Mouse (Mus musculus) lung, postnatal 14 days (tissue): ENCODE results near the gene Gm9970.
"Not testable (repeated sequence)": the region's sequence is repeated elsewhere in the genome, so short reads cannot be mapped to it uniquely, and the experiment has no call there.

ENCODE experiments used
- DNase-seq: peaks from one replicate; pipeline ENCODE4 v3.0.0; 2021

Gm9970 gene

DNA sequence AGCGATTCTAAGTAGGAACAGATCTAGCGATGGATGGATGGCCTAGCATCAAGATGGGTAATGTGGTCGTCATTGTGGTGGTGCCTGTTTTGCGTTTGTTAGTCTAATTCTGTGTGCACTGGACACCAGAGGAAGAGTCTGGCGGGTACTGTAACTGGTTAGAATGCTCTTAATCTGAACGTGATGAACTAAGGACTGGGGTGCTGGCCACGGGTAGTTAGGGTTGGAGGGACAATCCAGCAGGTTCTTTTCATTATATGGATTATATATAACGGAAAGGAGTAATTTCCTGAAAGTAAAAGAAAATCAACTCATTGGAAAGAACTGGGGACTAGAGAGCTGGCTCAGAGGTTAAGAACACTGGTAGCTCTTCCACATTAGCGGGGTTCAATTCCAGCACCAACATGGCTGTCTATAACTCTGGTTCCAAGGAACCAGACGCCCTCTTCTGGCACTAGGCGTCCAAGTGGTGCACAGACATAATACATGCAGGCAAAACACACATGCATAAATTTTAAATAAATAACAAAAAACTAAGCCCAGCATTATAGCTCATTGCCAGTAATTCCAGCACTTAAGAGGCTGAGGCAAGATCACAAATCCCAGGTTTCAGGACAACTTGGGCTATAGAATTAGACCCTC lies 19.6 kb downstream of the Gm9970 start:
- DNase-seq, result no peak

DNA sequence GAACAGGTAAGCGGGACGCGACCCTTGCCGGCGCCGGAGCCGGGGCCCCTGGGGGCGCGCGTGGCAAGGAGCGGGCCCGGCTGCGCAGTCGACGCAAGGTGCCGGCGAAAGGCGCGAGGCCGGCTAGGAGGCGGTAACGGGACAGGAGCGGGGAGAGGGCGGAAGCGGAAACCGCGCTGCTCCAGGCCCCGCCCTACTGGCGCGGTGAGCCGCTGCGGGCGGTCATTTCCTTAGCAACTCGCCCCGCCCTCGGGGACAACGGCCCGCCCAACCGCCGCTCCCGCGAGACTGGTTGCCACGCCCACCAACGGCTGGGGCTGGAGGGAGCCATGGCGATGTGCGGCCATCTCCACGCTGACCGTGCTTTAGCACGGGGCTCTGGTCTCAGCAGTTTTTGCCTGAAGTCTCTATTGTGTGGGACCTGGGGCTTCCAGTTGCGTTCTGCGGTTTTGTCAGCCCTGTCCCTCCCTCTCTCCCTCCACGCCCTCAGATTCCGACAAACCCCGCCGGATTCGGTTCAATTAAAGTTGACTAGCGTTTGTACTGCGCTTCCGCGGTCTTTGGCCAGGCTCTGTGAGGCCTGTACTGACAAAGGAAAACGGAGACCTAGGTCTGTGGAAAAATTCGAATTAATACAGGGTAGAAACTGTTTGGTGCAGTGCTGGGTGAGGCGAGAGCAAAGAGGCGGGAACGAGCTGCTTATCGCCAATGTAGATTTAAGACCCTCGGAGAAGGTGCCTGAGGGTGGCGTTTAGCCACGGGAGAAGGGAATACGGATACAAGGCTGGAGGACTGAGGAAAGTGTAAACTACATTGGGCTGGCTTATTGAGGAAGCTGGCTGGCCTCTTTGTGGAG lies 20.4 kb downstream of the Gm9970 start, which contains the start of gene Ppm1g:
Gene Ppm1g (minus strand): TSS at position 240 of the 856 bp plus-strand sequence.
- DNase-seq, result peak; percentile 99

DNA sequence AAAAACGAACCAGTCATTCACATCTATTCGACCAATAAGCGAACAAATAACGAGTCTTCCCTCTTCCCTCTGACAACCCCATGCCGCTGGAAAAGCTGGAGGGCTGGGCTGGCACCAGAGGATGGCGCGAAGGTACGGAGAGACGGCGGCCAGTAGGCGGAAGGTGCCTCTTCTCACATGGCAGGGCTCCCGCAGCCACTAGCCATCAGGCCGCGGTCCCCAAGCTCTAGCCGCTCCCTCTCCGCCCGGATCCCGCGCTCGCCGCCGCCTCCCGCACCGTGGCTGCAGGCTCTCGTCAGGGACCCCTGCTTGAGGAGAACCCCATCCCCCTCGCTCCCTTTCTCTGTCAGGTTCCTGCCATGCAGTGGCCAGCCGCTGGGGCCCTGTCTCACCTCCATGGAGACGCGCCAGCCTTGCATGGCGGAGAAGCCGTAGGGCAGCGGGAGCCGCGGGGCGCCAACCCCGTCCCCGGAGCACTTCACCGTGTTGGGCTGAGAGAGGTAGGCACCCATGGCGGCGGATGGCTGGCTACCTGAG lies 21.1 kb downstream of the Gm9970 start:
- peak; percentile 33 for DNase-seq

DNA sequence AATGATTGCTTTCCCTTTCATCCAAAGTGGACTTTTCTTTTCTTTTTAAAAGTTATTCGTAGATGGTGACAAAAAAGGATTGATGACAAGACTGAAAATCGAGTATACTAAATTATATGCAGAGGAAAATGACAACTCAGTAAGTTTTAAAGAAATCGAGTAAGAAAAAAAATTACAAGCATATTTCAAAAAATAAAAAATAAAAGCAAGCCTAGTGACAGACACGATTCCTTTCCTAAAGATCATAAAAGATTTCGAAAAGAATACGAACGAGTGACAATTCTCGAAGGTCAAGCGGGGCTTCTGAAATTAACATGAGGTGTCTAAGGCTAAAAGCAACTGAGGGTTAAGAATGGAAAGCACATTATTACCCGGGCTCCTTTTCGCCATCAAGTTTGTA lies 21.6 kb downstream of the Gm9970 start:
- no peak for DNase-seq

DNA sequence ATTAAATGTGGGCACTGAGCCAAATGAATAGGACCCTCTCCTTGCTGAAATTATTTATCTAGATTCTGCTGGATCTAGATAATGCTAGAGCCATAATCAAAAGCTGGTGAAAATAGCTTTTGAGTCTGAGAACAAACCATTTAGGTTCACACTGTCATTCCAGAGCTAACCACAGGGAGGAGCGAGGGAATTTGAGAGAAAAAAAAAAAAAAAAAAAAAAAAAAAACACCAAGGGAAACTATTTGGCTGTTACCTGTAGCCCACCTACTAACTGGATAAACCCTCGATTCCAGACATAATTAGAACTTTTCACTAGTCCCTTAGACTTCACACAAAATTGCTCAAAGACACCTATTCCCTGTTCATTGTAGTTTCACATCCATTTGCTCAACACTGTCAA lies 22.0 kb downstream of the Gm9970 start:
- no peak for DNase-seq

DNA sequence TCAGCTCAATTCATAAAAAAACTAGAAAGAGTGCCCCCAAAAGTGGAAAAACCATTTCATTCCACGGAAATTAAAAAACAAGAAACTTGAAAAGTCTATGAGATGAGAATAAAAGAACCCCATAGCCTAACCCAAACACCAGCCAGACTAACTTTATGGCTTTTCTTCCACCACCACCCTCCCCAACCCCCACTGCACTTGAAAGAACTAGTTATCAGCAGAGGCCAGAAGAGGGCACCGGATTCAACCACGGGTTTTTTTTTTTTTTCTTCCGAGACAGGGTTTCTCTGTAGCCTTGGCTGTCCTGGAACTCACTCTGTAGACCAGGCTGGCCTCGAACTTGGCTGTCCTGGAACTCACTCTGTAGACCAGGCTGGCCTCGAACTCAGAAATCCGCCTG lies 22.7 kb downstream of the Gm9970 start:
- DNase-seq, result no peak

DNA sequence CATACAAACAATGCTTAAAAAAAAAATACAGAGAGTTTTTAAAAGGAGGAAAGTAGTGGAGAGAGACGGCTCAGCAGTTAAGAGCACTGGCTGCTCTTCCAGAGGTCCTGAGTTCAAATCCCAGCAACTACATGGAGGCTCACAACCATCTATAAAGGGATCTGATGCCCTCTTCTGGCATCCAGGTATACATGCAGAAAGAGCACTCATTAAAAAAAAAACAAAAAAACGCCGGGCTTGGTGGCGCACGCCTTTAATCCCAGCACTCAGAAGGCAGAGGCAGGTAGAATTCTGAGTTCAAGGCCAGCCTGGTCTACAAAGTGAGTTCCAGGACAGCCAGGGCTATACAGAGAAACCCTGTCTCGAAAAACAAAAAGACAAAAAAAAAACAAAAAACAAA lies 24.5 kb downstream of the Gm9970 start:
- DNase-seq, result not testable (repeated sequence)

DNA sequence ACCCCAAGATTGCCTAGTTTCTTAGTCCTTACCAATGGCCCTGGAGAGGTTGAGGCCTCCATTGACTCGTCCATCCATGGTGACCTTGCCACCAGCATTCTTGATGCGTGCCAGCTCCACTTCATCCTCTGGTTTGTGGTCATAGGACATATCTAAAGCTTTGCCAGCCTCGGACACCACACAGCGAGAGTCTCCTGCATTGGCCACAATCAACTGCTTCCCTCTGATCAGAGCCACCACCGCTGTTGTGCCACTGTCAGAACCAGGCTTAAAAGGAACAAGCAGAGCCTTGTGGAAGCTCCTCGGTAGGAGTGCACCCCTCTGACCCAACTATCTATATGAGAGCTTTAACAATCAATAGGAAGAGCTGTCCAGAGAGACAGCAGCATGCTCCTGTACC lies 36.6 kb downstream of the Gm9970 start:
- DNase-seq, result no peak

DNA sequence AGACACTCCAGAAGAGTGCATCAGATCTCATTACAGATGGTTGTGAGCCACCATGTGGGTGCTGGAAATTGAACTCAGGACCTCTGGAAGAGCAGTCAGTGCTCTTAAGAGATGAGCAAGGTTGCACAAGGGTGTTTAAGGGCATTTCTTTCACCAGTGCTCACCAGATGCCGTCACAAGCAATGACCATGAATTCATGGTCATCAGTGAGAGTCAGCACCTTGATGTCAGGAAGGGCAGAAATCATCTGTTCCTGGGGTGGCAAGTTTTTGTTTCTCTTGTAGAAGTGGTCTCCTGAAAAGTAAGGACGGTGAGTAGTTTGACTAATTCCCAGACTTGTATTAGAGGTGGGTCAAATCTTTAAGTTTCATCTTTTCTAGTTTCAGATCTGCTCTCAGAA lies 37.2 kb downstream of the Gm9970 start:
- DNase-seq, result no peak

DNA sequence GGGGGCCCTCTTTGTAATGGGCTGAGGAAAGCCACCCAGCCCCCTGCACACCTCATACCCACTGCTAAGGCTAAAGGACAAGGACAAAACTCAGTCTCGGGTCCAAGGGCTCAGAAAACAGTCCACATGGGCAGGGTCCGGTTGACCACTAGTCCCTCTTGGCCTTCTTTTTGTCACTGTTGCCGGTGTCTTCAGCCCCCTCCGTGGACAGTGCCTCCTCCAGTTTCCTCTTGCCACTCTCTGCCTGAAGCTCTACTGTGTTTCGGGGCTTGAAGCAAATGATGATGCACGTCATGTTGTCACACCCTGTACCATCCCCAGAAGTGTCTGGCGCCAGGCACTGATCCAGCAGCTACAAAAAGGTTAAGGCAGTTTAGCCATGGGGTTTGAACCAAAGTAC lies 38.1 kb downstream of the Gm9970 start:
- DNase-seq, result no peak

DNA sequence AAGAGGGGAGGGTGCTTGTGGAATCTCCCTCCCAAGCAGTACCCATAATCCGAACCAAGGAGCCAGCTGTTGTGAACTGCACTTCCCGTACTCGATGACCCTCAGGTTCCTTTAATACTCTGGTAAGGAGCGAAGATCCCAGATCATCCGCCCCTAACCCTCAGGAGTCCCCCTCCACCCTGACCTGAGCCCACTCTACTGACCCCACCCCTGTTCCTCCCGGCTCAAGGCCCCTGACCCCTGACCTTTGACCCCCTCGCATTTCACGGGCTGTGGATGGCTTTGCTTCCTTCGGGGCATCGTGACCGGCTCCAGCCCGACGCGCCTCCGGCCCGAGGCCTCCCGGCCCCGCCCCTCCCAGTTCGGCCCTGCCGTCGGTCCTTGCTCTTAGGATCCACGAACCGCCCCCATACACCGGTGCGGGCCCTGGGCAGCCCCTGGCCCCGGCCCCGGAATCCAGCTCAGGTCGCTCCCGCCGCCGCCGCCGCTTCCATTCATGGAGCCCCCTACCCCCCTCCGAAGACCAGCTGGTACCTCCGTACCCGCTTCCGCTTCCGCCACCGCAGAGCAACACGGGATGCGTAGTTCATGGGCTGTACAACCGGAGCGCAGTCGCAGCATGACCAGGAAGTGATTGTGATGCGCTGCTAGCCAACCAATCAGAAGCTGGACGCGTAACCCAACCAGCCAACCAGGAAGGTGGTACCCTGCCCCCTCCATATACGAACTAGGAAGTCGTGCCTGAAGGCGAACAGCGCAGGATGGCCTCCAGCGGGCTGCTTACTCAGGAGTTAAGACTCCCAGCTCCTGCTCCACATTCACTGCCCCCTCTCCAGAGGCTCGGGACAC lies 39.1 kb downstream of the Gm9970 start, which contains the start of gene Zfp513:
Gene Zfp513 (minus strand): TSS at position 562 of the 849 bp plus-strand sequence.
- peak; percentile 94 for DNase-seq

DNA sequence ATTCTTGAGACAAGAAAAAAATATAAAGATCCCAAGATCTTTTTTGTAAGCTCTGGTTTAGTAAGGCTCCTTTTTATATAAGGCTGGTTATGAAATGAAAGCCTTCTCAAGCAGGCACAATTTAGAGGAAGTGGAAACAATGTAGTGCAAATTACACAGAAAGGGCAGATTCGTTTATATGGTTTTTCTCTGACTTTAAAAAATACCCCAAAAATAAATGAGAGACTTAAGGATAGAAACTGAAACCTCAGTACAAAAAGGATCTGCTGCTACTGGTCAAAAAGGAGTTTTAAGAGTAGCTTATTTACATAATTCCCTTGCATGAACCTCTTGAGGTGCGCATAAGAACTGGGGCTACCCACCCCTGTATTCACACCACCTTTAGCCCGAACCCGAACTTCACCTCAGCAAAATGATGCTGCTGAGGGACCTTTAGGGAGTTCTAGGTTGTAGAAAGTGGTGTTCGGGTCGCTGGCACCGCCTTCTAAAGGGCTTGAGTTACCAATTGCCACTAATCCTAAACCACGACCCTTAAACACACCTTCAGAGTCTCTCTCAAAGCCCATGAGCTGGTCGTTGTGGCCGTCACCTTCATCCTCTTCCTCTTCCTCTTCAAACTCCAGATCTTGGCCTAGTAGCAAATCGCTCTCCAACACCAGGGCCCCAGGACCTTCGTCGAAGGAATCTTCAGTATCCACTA lies 39.8 kb downstream of the Gm9970 start:
- no peak for DNase-seq

DNA sequence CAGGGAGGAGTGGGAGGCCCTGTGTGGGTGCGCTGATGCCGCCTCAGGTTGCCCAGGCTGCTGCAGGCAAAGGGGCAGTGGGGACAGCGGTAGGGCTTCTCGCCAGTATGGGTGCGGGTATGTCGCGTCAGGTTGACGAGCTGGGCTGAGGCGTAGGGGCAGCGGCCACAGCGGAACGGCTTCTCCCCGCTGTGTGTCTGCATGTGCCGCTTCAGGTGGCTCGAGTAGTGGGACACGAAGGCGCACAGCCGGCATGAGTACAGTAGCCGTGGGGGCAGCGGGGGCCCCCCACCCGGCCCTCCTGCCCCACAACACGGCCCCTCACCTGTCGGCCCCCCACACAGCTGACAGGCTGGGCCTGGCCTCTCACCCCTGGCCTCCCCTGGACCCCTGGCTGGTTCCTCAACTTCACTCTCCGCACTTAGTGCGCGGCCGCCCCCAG lies 40.7 kb downstream of the Gm9970 start:
- no peak for DNase-seq

DNA sequence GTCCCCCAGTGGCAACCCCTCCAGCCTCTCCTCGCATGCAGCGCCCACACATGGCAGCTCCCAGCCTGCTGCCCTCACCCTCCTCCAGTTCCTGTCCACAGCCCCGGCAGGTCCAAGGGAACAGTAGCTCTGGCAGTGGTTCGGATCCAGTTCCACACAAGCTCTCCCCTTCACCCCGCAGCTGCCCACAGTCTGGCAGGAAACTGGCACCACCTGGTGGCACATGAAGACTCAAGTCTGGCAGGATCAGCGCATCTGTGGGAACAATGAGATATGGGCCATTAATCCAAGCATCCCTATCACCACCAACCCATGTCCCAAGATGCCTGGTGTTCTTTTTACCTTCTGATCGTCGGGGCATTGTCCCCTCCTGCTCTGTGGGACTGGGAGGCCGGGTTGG lies 41.1 kb downstream of the Gm9970 start:
- DNase-seq, result no peak

DNA sequence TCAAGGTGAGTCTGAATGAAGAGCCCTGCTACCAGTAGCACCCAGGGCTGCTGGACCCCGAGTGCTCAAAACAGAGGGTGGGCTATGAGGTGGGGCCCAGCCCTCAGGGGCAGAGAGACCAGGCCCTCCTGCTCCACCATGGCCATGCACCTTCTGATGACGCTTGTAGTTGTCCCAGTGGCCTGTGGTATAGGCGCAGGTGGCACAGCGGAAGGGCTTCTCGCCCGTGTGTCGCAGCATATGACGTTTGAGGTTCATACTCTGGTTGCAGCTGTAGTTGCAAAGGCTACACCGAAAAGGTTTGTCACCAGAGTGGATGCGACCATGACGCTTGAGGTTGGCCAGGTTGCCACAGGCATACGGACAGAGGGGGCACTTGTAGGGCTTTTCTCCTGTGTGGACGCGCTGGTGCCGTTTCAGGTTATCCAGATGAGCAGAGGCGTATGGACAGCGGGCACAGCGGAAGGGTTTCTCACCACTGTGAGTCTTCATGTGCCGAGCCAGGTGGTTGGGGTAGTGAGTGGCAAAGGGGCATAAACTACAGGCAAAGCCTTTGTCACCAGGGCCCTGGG lies 41.6 kb downstream of the Gm9970 start:
- DNase-seq, result no peak

DNA sequence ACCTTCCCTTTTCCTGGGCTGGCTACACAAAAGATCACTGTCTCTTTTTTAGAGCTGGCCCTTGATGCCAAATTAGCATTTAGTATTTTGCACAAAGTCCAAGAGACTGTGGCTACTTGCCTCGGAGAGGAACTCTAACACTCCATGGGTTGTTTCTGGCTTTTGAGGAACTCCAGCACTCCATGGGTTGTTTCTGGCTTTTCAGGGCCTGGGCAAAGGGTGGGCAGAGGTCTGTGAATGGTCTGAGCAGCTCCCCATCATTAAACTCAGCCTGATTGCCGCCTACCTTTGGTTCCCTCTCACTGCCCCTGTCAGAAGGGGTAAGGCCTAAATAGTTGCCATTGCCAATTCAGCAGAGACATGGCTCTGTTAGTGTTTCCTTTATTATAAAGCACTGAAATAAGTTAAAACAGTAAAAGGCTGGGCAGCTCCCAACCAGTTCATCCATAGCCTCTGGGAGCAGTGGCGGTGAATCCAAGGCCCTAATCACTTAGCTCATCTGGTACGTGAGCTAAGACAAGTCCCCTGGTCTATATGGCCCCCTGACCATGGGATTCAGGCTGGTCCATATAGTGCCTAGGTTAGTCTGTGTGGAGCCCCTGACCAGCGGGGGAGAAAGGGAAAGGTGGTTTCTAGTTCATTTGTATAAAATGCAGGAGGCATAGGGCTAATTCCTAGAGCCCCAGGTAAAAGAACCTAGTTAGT lies 42.3 kb downstream of the Gm9970 start:
- no peak for DNase-seq

DNA sequence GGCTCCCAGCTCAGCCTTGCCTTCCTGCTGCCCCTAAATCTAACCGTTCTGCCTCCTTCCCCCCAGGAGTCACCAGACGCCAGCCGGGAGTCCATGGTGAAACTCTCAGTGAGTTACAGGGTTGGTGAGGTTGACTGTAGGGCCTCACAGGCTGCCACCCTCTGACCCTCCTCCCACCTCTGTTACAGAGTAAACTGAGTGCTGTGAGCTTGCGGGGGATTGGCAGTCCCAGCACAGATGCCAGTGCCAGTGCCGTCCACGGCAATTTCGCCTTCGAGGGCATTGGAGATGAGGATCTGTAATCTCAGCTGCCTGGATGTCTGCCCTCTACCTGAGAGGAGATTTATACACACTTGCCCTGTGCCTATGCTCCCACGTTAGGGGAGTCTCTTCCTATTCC lies 42.9 kb downstream of the Gm9970 start:
- DNase-seq, result no peak

DNA sequence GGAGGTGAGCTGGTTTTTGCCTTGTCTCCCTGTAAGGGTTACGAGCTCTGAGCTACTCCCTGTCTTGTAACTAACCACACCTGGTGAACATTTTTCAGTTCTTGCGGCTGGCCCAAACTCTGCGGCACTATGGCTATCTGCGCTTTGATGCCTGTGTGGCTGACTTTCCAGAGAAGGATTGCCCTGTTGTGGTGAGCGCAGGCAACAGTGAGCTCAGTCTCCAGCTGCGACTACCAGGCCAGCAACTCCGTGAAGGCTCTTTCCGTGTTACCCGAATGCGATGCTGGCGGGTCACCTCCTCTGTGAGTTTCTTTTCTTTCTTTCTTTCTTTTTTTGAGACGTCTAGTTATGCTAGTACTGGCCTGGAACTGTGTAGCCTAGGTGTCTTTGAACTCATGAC lies 44.0 kb downstream of the Gm9970 start:
- DNase-seq, result no peak

DNA sequence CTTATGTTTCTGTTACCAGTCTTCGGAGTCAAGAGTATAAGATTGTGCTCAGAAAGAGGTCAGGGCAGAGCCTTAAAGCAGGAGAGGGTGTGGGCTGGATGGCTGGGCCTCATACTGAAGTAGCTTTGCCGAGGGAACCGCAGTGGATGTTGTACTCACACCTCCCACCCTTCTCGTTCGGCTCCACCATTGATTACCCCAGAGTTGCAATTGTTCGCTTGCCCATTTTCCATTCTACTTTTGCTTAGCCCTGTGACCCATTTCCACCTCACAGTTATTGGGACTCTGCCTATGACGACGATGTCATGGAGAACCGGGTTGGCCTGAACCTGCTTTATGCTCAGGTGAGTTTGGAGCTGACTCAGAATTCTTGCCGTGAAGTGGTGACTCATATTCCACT lies 44.8 kb downstream of the Gm9970 start:
- DNase-seq, result no peak

DNA sequence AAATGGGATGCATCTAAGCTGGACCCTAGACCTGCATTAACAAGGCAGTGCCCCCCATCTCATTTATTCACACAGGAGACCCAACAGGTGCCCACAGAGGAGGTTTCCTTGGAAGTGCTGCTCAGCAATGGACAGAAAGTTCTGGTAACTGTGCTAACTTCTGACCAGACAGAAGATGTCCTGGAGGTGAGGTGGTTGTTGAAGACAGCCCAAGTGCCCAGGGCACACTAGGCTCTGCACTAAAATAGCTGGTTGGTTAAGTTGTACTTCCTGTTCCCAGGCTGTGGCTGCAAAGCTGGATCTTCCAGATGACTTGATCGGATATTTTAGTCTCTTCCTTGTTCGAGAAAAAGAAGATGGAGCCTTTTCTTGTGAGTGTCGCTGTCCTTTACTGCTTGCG lies 45.4 kb downstream of the Gm9970 start:
- DNase-seq, result no peak
